Mouse (Mus musculus) cerebellum, adult 8-10 months (tissue): ENCODE measurements at regions not wholly inside any gene's neighbourhood (a gene's known extent, or its start where the extent isn't known, plus 50 kb on each side); places are given as distances from the start of the nearest gene placed in this dataset.

ENCODE experiments used
- DNase-seq: peaks from one replicate; pipeline ENCODE4 v3.0.0; 2022

GRCm38 (mm10) chr12:70674144-70674543 is 151.2 kb upstream of the Frmd6 start:
- DNase-seq, result no peak

- DNase-seq, result no peak
These were observed 149.5 kb upstream of the Frmd6 start for GRCm38 (mm10) chr12:70675846-70676245.

- DNase-seq, result no peak
These were observed 145.5 kb upstream of the Frmd6 start for GRCm38 (mm10) chr12:70679701-70680425.

GRCm38 (mm10) chr12:70681407-70681990 is 143.8 kb upstream of the Frmd6 start:
- DNase-seq, result no peak

GRCm38 (mm10) chr12:70684354-70684753 is 141.0 kb upstream of the Frmd6 start:
- no peak for DNase-seq

GRCm38 (mm10) chr12:70685432-70685831 is 139.9 kb upstream of the Frmd6 start:
- no peak for DNase-seq

GRCm38 (mm10) chr12:70686337-70686736 is 139.0 kb upstream of the Frmd6 start:
- DNase-seq, result no peak

- DNase-seq, result peak; percentile 27
These were observed 138.3 kb upstream of the Frmd6 start for GRCm38 (mm10) chr12:70686971-70687370.

- no peak for DNase-seq
These were observed 130.2 kb upstream of the Frmd6 start for GRCm38 (mm10) chr12:70695162-70695561.

- no peak for DNase-seq
These were observed 129.1 kb upstream of the Frmd6 start for GRCm38 (mm10) chr12:70696256-70696655.

GRCm38 (mm10) chr12:70698466-70698865 is 126.8 kb upstream of the Frmd6 start:
- DNase-seq, result no peak

- no peak for DNase-seq
These were observed 122.8 kb upstream of the Frmd6 start for GRCm38 (mm10) chr12:70702473-70702872.

GRCm38 (mm10) chr12:70706806-70707628 is 118.3 kb upstream of the Frmd6 start:
- DNase-seq, result no peak

GRCm38 (mm10) chr12:70707629-70708289 is 117.6 kb upstream of the Frmd6 start:
- DNase-seq, result no peak

- no peak for DNase-seq
These were observed 117.0 kb upstream of the Frmd6 start for GRCm38 (mm10) chr12:70708290-70708668.

GRCm38 (mm10) chr12:70710311-70710710 is 115.0 kb upstream of the Frmd6 start:
- DNase-seq, result no peak

GRCm38 (mm10) chr12:70711030-70711429 is 114.3 kb upstream of the Frmd6 start:
- no peak for DNase-seq

GRCm38 (mm10) chr12:70712322-70713024 is 112.8 kb upstream of the Frmd6 start:
- no peak for DNase-seq

- no peak for DNase-seq
These were observed 111.6 kb upstream of the Frmd6 start for GRCm38 (mm10) chr12:70713499-70714280.

- DNase-seq, result no peak
These were observed 111.0 kb upstream of the Frmd6 start for GRCm38 (mm10) chr12:70714281-70714679.

- no peak for DNase-seq
These were observed 109.5 kb upstream of the Frmd6 start for GRCm38 (mm10) chr12:70715836-70716235.

- DNase-seq, result no peak
These were observed 106.7 kb upstream of the Frmd6 start for GRCm38 (mm10) chr12:70718602-70719001.
